Mouse (Mus musculus) limb, embryonic 14.5 days (tissue): ENCODE data around the gene Ppp2r5e. TPM values are rescaled to one million over a fixed set of nuclear protein-coding genes. Genes with fewer than 3 reads are reported as not detected.

Experiments
- ATAC-seq: fragments of 200-750 bp; cut with Nextera tagmentation; 2 replicates; pipeline ENCODE4 v1.8.0; 2017; ENCODE audit warnings: low read depth, moderate number of reproducible peaks, moderate TSS enrichment; ENCODE audit not compliant: low FRiP score
- DNase-seq: peaks from one replicate; pipeline ENCODE4 v3.0.0-alpha.2; 2015; ENCODE audit warnings: low spot score
- H3K27ac ChIP-seq: fragments of 300-500 bp; sonication (generic); replicated peaks from 2 replicates; pipeline ENCODE4 v1.5.1; 2014; ENCODE audit warnings: low read depth, mild to moderate bottlenecking, low read length, moderate library complexity, mixed read lengths
- H3K27me3 ChIP-seq: fragments of 300-500 bp; sonication (generic); 2 replicates; pipeline ENCODE4 v1.6.1; 2014; ENCODE audit warnings: low read length, mixed read lengths; ENCODE audit not compliant: control insufficient read depth, insufficient read depth
- H3K36me3 ChIP-seq: fragments of 300-500 bp; sonication (generic); 2 replicates; pipeline ENCODE4 v1.6.1; 2014; ENCODE audit warnings: mild to moderate bottlenecking, low read length, moderate library complexity, mixed read lengths; ENCODE audit not compliant: control insufficient read depth, insufficient read depth
- H3K4me1 ChIP-seq: fragments of 300-500 bp; sonication (generic); 2 replicates; pipeline ENCODE4 v1.6.1; 2014; ENCODE audit warnings: antibody characterized with exemption, low read length, mixed read lengths; ENCODE audit not compliant: control insufficient read depth, insufficient read depth
- H3K4me2 ChIP-seq: fragments of 300-500 bp; sonication (generic); replicated peaks from 2 replicates; pipeline ENCODE4 v1.6.1; 2014; ENCODE audit warnings: low read depth, mild to moderate bottlenecking, low read length, moderate library complexity; ENCODE audit not compliant: severe bottlenecking
- H3K4me3 ChIP-seq: fragments of 300-500 bp; sonication (generic); replicated peaks from 2 replicates; pipeline ENCODE4 v1.5.1; 2014; ENCODE audit warnings: low read length
- H3K9ac ChIP-seq: fragments of 300-500 bp; sonication (generic); 2 replicates; pipeline ENCODE4 v1.6.1; 2014; ENCODE audit warnings: mild to moderate bottlenecking, low read depth, low read length, moderate library complexity; ENCODE audit not compliant: severe bottlenecking
- H3K9me3 ChIP-seq: fragments of 300-500 bp; sonication (generic); 2 replicates; pipeline ENCODE4 v1.6.1; 2016; ENCODE audit warnings: low read length; ENCODE audit not compliant: control insufficient read depth
- POLR2A ChIP-seq: fragments of 200-500 bp; IDR thresholded peaks from 2 replicates; pipeline ENCODE4 v1.8.0; 2012; ENCODE audit warnings: inconsistent platforms, mild to moderate bottlenecking, moderate library complexity, borderline replicate concordance; ENCODE audit not compliant: insufficient read depth, insufficient read length; ENCODE audit errors: extremely low read depth
- WGBS: fragments of 180-500 bp; shearing (Covaris S2); extraction: QIAGEN DNeasy Blood & Tissue Kit; methylation state at CpG from one replicate; pipeline ENCODE4 v1.1.7; 2014; 5-methylcytosine and 5-hydroxymethylcytosine counted together
- polyA plus RNA-seq, 2 experiments: library from polyadenylated mRNA; depleted of rRNA in 1 of 2; stranded (reverse) in 1 of 2; unstranded in 1 of 2; fragments of >200 nt; fragmentation: Nextera tagmentation in 1 of 2; extraction: Ambion mirVana in 1 of 2; gene quantifications; 2 replicates each; pipeline versions ENCODE4 v1.2.1 to v1.2.3; 2012 to 2014

Ppp2r5e gene
- polyA plus RNA-seq, 2 experiments, result 17.6 to 27.3 TPM

- TF ChIP-seq POLR2A, result no peak
- no peak overlapping the region for H3K4me2 ChIP-seq
- no peaks in the 10 kb centered on the region for H3K9me3 ChIP-seq
- DNase-seq (no peak), ATAC-seq (no peak)
- H3K9ac ChIP-seq, result no peak overlapping the region
- 90% methylated on average over 4 of the region's 4 CpGs for WGBS
- no peak overlapping the region for H3K4me3 ChIP-seq
- H3K27ac ChIP-seq, result no peak overlapping the region
- peaks cover 3% of the 10 kb centered on the region for H3K36me3 ChIP-seq
- no peaks in the 10 kb centered on the region for H3K4me1 ChIP-seq
- H3K27me3 ChIP-seq, result no peaks in the 10 kb centered on the region
Measured at GRCm38 (mm10) chr12:75482015-75482414, 114.0 kb downstream of the Ppp2r5e start.

DNA sequence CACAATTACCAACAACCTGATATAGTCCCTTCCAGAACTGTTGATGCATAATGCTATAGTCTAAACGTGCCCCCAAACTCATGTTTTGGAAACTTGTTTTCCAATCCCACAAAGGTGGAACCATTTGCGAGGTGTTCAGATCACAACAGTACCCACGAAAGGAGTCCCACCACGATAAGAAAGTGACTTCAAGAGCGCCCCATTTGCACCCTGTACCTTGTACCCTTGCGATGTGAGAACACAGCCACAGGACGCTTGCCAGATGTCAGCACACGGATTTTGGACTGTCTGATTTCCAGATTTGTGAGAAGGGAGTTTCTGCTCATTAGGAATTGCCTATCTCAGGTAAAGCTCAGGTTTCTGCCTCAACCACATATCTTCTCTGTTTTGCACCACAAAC is 116.0 kb downstream of the Ppp2r5e start:
- no peak overlapping the region for H3K4me2 ChIP-seq
- H3K27me3 ChIP-seq, result no peaks in the 10 kb centered on the region
- no peak overlapping the region for H3K27ac ChIP-seq
- no peaks in the 10 kb centered on the region for H3K4me1 ChIP-seq
- no peaks in the 10 kb centered on the region for H3K9me3 ChIP-seq
- H3K9ac ChIP-seq, result no peak overlapping the region
- peaks cover 3% of the 10 kb centered on the region for H3K36me3 ChIP-seq
- no peak overlapping the region for H3K4me3 ChIP-seq
- WGBS, result 88% methylated on average over 8 of the region's 8 CpGs
- TF ChIP-seq POLR2A, result no peak
- no peak for ATAC-seq
- no peak for DNase-seq

DNA sequence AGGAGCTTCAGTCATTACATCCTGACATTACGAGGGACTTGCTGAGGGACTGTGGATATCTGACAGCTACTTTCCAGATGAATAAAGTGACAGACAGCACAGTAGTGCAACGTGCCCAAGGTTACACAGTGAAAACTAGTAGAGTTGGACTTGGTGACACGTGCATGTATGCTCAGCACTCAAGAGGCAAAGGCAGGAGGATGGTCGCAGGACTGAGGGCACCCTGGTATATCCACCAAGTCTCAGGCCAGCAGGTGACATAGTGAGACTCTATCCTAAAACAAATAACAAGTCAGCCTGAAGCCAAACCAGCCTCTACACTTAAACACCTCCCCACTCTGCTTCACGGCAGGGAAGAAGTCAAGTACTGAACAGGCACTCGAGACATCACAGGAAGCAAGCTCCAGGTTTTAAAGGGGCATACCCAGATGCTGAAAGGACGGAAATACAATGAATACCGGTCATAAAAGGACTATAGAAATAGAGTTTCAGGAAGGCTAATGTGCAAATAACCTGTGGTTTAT is 116.6 kb downstream of the Ppp2r5e start:
- no peak overlapping the region for H3K9ac ChIP-seq
- DNase-seq (no peak), ATAC-seq (no peak)
- no peaks in the 10 kb centered on the region for H3K27me3 ChIP-seq
- no peaks in the 10 kb centered on the region for H3K4me1 ChIP-seq
- H3K27ac ChIP-seq, result no peak overlapping the region
- H3K4me2 ChIP-seq, result no peak overlapping the region
- H3K9me3 ChIP-seq, result no peaks in the 10 kb centered on the region
- H3K4me3 ChIP-seq, result no peak overlapping the region
- H3K36me3 ChIP-seq, result peaks cover 3% of the 10 kb centered on the region
- TF ChIP-seq POLR2A, result no peak
- WGBS, result 76% methylated on average over 8 of the region's 8 CpGs

GRCm38 (mm10) chr12:75478596-75478995 is 117.4 kb downstream of the Ppp2r5e start:
- H3K27me3 ChIP-seq, result no peaks in the 10 kb centered on the region
- H3K4me2 ChIP-seq, result no peak overlapping the region
- H3K9me3 ChIP-seq, result no peaks in the 10 kb centered on the region
- no peak for DNase-seq
- no peaks in the 10 kb centered on the region for H3K4me1 ChIP-seq
- ATAC-seq, result no peak
- no peak overlapping the region for H3K9ac ChIP-seq
- 83% methylated on average over 3 of the region's 3 CpGs for WGBS
- no peak for TF ChIP-seq POLR2A
- H3K4me3 ChIP-seq, result no peak overlapping the region
- peaks cover 3% of the 10 kb centered on the region for H3K36me3 ChIP-seq
- H3K27ac ChIP-seq, result no peak overlapping the region

GRCm38 (mm10) chr12:75478117-75478516 is 117.9 kb downstream of the Ppp2r5e start:
- Histone ChIP-seq H3K9ac (no peak overlapping the region), H3K27me3 (no peaks in the 10 kb centered on the region), H3K4me2 (no peak overlapping the region), H3K4me1 (no peaks in the 10 kb centered on the region), H3K9me3 (no peaks in the 10 kb centered on the region), H3K27ac (no peak overlapping the region), H3K36me3 (peaks cover 3% of the 10 kb centered on the region), H3K4me3 (no peak overlapping the region)
- no peak for ATAC-seq
- DNase-seq, result no peak
- WGBS, result 82% methylated on average over 4 of the region's 4 CpGs
- TF ChIP-seq POLR2A, result no peak

GRCm38 (mm10) chr12:75473021-75473420 is 123.0 kb downstream of the Ppp2r5e start:
- TF ChIP-seq POLR2A, result no peak
- H3K9me3 ChIP-seq, result no peaks in the 10 kb centered on the region
- H3K4me3 ChIP-seq, result no peak overlapping the region
- no peak overlapping the region for H3K9ac ChIP-seq
- H3K27ac ChIP-seq, result no peak overlapping the region
- ATAC-seq (no peak), DNase-seq (no peak)
- 98% methylated on average over 2 of the region's 2 CpGs for WGBS
- no peak overlapping the region for H3K4me2 ChIP-seq
- H3K4me1 ChIP-seq, result 0 out of 2 replicates have a peak, but pooled peaks cover 4% of the 10 kb centered on the region
- no peaks in the 10 kb centered on the region for H3K27me3 ChIP-seq
- H3K36me3 ChIP-seq, result peaks cover 3% of the 10 kb centered on the region; the same call in 1 of the 2 replicates
